Mouse (Mus musculus) ES-E14 (cell line): Measurements from ENCODE around the gene Sntb2. TPM values are rescaled to one million over a fixed set of nuclear protein-coding genes. Genes with fewer than 3 reads are reported as not detected.
A peak's percentile ranks its signal among the peaks of the same experiment; 100 is the strongest.

Experiments used
- DNase-seq: peaks from one replicate; pipeline ENCODE4 v3.0.0-alpha.2; 2013; ENCODE audit warnings: low read depth, low spot score
- H3K27ac ChIP-seq: 2 replicates; pipeline ENCODE4 v1.5.1; 2012; ENCODE audit warnings: low read depth, mild to moderate bottlenecking, low read length, moderate library complexity, mixed read lengths; ENCODE audit not compliant: poor library complexity, insufficient read depth, severe bottlenecking
- H3K36me3 ChIP-seq: 2 replicates; pipeline ENCODE4 v1.6.1; 2012; ENCODE audit warnings: mild to moderate bottlenecking, low read length, moderate library complexity, mixed read lengths; ENCODE audit not compliant: control insufficient read depth, poor library complexity, insufficient read depth, severe bottlenecking
- H3K4me1 ChIP-seq, 2 experiments: fragments of 150-350 bp in 1 of 2; sonication (generic) in 1 of 2; 2 replicates each; pipeline ENCODE4 v1.6.1; 2012; ENCODE audit warnings: low read length in 2 of 2, mild to moderate bottlenecking in 1 of 2, mixed read lengths in 1 of 2; ENCODE audit not compliant: control insufficient read depth in 2 of 2, insufficient read depth in 2 of 2, poor library complexity in 1 of 2
- H3K4me3 ChIP-seq, 2 experiments: fragments of 150-350 bp in 1 of 2; sonication (generic) in 1 of 2; 2 replicates each; pipeline ENCODE4 v1.5.1; 2012; ENCODE audit warnings: low read length in 2 of 2, low read depth in 1 of 2, mild to moderate bottlenecking in 1 of 2, mixed read lengths in 1 of 2; ENCODE audit not compliant: insufficient read depth in 1 of 2, poor library complexity in 1 of 2, severe bottlenecking in 1 of 2
- H3K9ac ChIP-seq: 2 replicates; pipeline ENCODE4 v1.6.1; 2012; ENCODE audit warnings: low read depth, mild to moderate bottlenecking, low read length, mixed read lengths; ENCODE audit not compliant: poor library complexity, insufficient read depth, severe bottlenecking
- H3K9me3 ChIP-seq: fragments of 150-350 bp; sonication (generic); 2 replicates; pipeline ENCODE4 v1.6.1; 2012; ENCODE audit warnings: low read depth, mild to moderate bottlenecking, low read length; ENCODE audit not compliant: control insufficient read depth, insufficient read depth
- CHD2 ChIP-seq: IDR thresholded peaks from 2 replicates; pipeline ENCODE4 v1.6.1; 2014; ENCODE audit warnings: mild to moderate bottlenecking, low read depth, low read length, inconsistent platforms
- HCFC1 ChIP-seq: IDR thresholded peaks from 2 replicates; pipeline ENCODE4 v1.6.1; 2012; ENCODE audit warnings: low read length, inconsistent platforms, borderline replicate concordance; ENCODE audit not compliant: insufficient read depth
- MAFK ChIP-seq: IDR thresholded peaks from 2 replicates; pipeline ENCODE4 v1.6.1; 2014; ENCODE audit warnings: mild to moderate bottlenecking, low read depth, low read length, inconsistent platforms; ENCODE audit not compliant: insufficient read depth
- ZC3H11A ChIP-seq: IDR thresholded peaks from 2 replicates; pipeline ENCODE4 v1.6.1; 2012; ENCODE audit warnings: low read depth, mild to moderate bottlenecking, inconsistent platforms, low read length, borderline replicate concordance
- ZNF384 ChIP-seq: IDR thresholded peaks from 2 replicates; pipeline ENCODE4 v1.6.1; 2012; ENCODE audit warnings: low read depth, low read length, inconsistent platforms
- in situ Hi-C, 2 experiments: fragments of 600-800 bp; cut with MboI; formaldehyde crosslinking; loops; one replicate each; pipeline ENCODE4 v1.15.1; 2025; ENCODE audit warnings: low sequenced_read_pairs in 2 of 2, inconsistent platforms in 1 of 2; ENCODE audit not compliant: unreplicated experiment in 2 of 2
- total RNA-seq: library from RNA; depleted of rRNA; stranded (reverse); fragments of 300-350 nt; gene quantifications from 2 replicates; pipeline ENCODE4 v1.2.3, GENCODE M21; 2012

Gene Sntb2
- total RNA-seq, 1 experiment = 32.4 TPM

DNA sequence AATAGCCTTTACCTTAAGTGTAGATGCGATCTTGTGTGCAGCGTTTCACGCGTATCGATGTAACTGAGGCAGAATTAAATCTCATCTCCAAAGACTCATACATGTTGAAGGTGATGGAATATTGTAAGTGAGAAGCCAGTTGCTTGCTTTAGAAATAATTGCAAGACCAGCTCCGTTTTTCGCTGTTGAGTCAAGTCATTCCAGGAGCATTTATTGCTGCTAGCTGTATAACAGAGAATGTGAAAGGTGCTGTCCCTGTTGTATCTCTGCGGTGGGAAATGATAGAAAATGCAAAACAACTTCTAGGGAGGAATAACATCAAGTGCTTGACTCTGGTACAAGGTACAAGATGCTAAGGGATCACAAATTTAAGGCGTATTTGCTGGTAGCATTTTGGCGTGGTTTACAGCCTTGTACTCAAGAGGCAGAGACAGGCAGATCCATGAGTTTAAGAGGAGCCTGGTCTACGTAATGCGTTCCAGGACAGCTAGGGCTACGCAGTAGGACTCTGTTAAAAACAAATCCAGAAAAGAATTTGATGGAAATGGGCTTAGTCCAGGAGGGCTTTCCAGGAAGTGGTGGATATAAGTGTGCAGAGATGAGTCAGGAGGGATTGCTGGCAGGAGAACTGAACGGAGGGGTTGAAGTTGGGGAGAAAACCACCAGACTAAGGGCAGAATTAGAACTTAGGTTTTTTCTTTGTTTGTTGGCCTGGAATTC, 1.7 kb downstream of the Sntb2 start:
- peak overlapping the region; percentile 78 to 80 for H3K4me3 ChIP-seq
- no peak for TF ChIP-seq HCFC1
- no peak for TF ChIP-seq MAFK
- TF ChIP-seq ZC3H11A = no peak
- TF ChIP-seq CHD2 = no peak
- TF ChIP-seq ZNF384 = no peak
- no peak for DNase-seq
- H3K4me1 ChIP-seq = peaks cover 16 to 19% of the 10 kb centered on the region in 2 experiments
- H3K9me3 ChIP-seq = no peaks in the 10 kb centered on the region
- H3K27ac ChIP-seq = no peak overlapping the region
- H3K9ac ChIP-seq = peak overlapping the region; percentile 77
- in situ Hi-C loops = no loop called here
- H3K36me3 ChIP-seq = no peaks in the 10 kb centered on the region

- H3K4me1 ChIP-seq = peaks cover 14 to 16% of the 10 kb centered on the region in 2 experiments
- H3K36me3 ChIP-seq = no peaks in the 10 kb centered on the region
- no peaks in the 10 kb centered on the region for H3K9me3 ChIP-seq
- no peak overlapping the region for H3K27ac ChIP-seq
- no peak for DNase-seq
- TF ChIP-seq CHD2 (no peak), MAFK (no peak), HCFC1 (no peak), ZNF384 (no peak), ZC3H11A (no peak)
- H3K9ac ChIP-seq = no peak overlapping the region
- in situ Hi-C loops = no loop called here
- no peak overlapping the region for H3K4me3 ChIP-seq
Measured at GRCm38 (mm10) chr8:106941806-106942205, 6.3 kb downstream of the Sntb2 start.

GRCm38 (mm10) chr8:106943874-106944418, 8.4 kb downstream of the Sntb2 start:
- Histone ChIP-seq H3K36me3 (no peaks in the 10 kb centered on the region), H3K27ac (no peak overlapping the region), H3K4me1 (peaks cover 15 to 20% of the 10 kb centered on the region in 2 experiments), H3K4me3 (no peak overlapping the region), H3K9ac (no peak overlapping the region), H3K9me3 (no peaks in the 10 kb centered on the region)
- no peak for DNase-seq
- in situ Hi-C loops = no loop called here
- TF ChIP-seq HCFC1 = no peak

DNA sequence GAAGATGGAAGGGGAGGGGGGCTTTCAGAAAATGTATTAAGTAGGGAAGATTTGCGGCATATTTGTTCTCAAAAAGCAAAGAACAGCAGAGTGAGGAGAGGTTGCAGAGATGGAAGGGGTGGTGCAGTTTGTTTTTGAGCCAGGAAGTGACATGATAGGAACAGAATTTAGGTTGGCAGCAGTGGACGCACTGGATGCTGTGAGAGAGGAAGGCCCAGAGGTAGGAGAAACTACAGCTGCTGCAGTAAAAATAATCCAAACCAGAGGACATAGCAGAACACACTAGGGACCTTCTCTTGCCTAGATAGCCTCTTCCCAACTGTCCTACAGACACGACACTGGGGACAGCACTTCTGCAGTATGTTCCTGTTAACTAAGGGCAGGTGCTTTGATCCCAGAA, 9.2 kb downstream of the Sntb2 start:
- in situ Hi-C loops = no loop called here
- TF ChIP-seq ZNF384 = no peak
- TF ChIP-seq ZC3H11A = no peak
- TF ChIP-seq CHD2 = no peak
- TF ChIP-seq HCFC1 = no peak
- no peak for TF ChIP-seq MAFK
- H3K9ac ChIP-seq = no peak overlapping the region

More for the DNA sequence above, 9.2 kb downstream of the Sntb2 start:
- no peak overlapping the region for H3K4me3 ChIP-seq
- H3K4me1 ChIP-seq = peaks cover 10 to 13% of the 10 kb centered on the region in 2 experiments
- H3K36me3 ChIP-seq = no peaks in the 10 kb centered on the region
- no peaks in the 10 kb centered on the region for H3K9me3 ChIP-seq
- DNase-seq = no peak
- no peak overlapping the region for H3K27ac ChIP-seq
